Mouse (Mus musculus) Patski (cell line): ENCODE results near the gene Fam172a. TPM values are rescaled to one million over a fixed set of nuclear protein-coding genes. Genes with fewer than 3 reads are reported as not detected.

ENCODE experiments used
- ATAC-seq: fragments of 100-300 bp; one replicate; pipeline ENCODE4 v1.8.0; 2021
- CTCF ChIA-PET: fragments of 350-600 bp; sonication (Branson Sonifier 250); formaldehyde crosslinking; loops from one replicate; lab custom pipeline; 2022; ENCODE audit warnings: inconsistent platforms; lab: Charles Lee
- POLR2A ChIA-PET: fragments of 350-600 bp; sonication (Branson Sonifier 250); formaldehyde crosslinking; loops from one replicate; lab custom pipeline; 2022; ENCODE audit warnings: antibody characterized with exemption, inconsistent platforms; lab: Charles Lee
- DNase-seq: peaks from one replicate; pipeline ENCODE4 v3.0.0-alpha.2; 2011; ENCODE audit warnings: low read depth, low spot score
- H3K27me3 ChIP-seq: fragments of 371-371 bp; one replicate; pipeline ENCODE4 v1.5.1; 2021
- CTCF ChIP-seq: fragments of 100-300 bp; IDR thresholded peaks from one replicate; pipeline ENCODE4 v1.5.1; 2021
- in situ Hi-C: fragments of 300-500 bp; cut with MboI; formaldehyde crosslinking; loops from 3 replicates; pipeline ENCODE4 v1.11.1; 2018; ENCODE audit warnings: low pct_unique_long_range_greater_than_20kb, mixed read lengths
- polyA plus RNA-seq: library from polyadenylated mRNA; unstranded; gene quantifications from one replicate; pipeline ENCODE4 v1.2.3, GENCODE M21; 2021

Gene Fam172a
- polyA plus RNA-seq, 1 experiment from 2014 or later: 18.5 TPM

DNA sequence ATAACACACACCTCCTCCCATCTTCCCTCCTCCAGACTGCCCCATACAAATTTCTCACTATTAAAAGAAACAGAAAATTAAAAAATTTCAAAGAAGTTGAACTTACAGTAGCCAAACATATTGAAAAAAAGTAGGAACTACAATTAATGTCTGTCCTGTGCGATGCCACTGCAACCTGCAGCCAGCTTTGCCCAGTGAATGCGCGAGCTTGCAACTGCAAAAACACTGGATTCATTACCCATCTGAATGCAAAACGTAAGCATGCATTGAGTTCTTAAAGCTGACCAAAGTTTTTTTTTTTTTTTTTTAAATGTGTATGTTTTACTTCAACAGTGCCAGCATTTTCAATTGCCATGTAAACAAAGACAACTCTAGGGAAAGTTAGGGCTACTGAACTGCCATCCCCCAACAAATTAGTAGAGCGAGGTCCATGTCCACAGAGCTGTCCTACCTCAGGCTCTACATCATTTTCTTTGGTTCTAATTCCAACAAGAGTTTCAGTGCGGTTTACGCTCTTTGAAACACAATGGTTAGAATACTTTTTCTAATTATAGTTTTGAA, 494.5 kb downstream of the Fam172a start:
- POLR2A ChIA-PET: interaction anchor here (0.7 to 1.8 kb wide), 2 partner anchors 9 to 464 kb away, joined by 3 to 4 read pairs; no protein-coding TSS in a partner anchor
- ATAC-seq: no peak

DNA sequence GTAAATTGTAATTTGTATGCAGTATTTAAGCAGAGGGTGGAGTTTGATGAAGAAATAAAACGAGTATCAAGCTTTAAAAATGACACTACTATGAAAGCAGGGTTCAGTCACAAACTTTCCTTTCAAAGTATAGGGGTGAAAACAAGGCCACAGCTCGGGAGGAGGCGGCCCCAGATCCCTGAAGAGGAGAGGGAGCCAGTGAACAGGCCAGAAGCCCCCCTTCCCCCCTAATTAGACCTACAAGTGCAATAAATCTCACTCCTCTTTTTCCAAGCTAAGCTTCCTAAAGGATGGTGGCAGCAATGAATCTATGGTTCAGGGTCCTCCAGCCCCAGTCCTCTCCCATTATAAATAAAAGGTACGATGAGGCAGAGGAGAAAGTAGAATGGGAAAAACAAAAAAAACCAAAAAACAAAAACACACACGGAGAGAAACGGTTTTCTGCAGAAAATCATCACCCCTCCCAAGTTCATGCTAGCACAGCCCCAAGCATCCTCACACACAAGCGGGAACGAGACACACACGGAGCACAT, 495.5 kb downstream of the Fam172a start:
- CTCF ChIA-PET: interaction anchor here (1.0 to 1.6 kb wide), 3 partner anchors 11 to 215 kb away, joined by 3 to 5 read pairs (median 3); no protein-coding TSS in a partner anchor
- ATAC-seq: no peak
- no peak for DNase-seq
- H3K27me3 ChIP-seq: no peaks in the 10 kb centered on the region
- POLR2A ChIA-PET: interaction anchor here (0.6 to 1.8 kb wide), 3 partner anchors 8 to 1343 kb away, joined by 3 to 4 read pairs (median 4); no protein-coding TSS in a partner anchor
- no peak for TF ChIP-seq CTCF
- in situ Hi-C loops: loop anchor here (25.0 kb wide), 1 partner anchor 310 kb away; no protein-coding TSS in a partner anchor

More for the DNA sequence above, 494.5 kb downstream of the Fam172a start:
- TF ChIP-seq CTCF: no peak
- in situ Hi-C loops: loop anchor here (25.0 kb wide), 1 partner anchor 309 kb away; no protein-coding TSS in a partner anchor
- no peaks in the 10 kb centered on the region for H3K27me3 ChIP-seq
- DNase-seq: no peak
- CTCF ChIA-PET: interaction anchor here (0.7 to 1.6 kb wide), 4 partner anchors 10 to 1008 kb away, joined by 3 to 5 read pairs (median 3); no protein-coding TSS in a partner anchor

DNA sequence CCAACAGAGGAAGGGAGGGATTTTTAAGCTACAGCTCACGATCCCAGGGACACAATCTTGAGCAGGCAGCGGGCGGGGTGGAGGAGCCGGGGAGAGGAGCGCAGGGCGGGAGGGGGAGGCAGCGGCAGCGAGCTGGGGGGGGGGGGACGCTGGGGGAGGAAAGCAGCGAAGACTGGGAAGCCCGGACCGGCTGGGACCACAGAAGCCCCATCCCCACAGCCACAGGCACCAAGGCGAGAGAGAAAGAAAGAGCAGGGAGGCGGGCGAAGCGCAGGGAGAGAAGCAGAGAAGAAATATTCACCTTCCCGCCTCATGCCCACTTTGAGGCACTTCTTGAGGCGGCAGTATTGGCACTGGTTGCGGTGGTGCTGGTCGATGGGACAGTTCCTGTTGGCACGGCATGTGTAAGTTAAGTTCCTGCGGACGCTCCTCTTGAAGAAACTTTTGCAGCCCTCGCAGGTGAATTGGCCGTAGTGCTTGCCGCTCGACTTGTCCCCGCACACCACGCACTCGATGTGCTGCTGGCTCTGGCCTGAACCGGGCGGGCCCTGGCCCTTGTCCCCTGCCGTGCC, 496.1 kb downstream of the Fam172a start:
- no peak for TF ChIP-seq CTCF
- no peaks in the 10 kb centered on the region for H3K27me3 ChIP-seq
- no peak for DNase-seq
- in situ Hi-C loops: loop anchor here (25.0 kb wide), 1 partner anchor 311 kb away; no protein-coding TSS in a partner anchor
- ATAC-seq: peak; percentile 4
- CTCF ChIA-PET: no interaction called here
- POLR2A ChIA-PET: interaction anchor here (0.9 kb wide), 1 partner anchor 13 kb away, joined by 3 read pairs; no protein-coding TSS in a partner anchor

DNA sequence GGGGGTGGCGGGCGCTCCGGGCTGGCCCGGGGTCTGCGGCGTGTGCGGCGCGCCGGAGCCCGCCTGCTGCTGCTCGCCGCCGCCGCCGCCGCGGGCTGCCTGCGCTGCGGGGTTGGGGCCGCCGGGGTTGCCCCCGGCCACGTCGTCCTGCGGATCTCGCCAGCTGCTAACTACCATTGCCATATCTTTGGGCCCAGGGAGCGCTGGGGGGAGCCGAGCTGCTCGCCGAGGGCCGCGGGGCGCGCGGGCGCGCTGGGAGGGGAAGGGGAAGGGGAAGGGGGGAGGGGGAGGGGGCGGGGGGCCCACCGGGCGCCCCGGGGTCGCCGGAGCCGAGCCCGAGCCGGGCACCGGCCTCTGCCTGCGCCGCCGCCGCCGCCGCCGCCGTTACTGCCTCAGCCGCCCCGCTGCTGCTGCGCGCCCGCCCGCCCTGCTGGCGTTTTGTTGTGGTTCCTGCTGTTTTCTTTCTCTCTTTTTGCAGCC, 496.6 kb downstream of the Fam172a start:
- ATAC-seq: peak; percentile 26
- POLR2A ChIA-PET: no interaction called here
- TF ChIP-seq CTCF: no peak
- no peaks in the 10 kb centered on the region for H3K27me3 ChIP-seq
- DNase-seq: no peak
- CTCF ChIA-PET: no interaction called here
- in situ Hi-C loops: loop anchor here (25.0 kb wide), 1 partner anchor 311 kb away; no protein-coding TSS in a partner anchor

DNA sequence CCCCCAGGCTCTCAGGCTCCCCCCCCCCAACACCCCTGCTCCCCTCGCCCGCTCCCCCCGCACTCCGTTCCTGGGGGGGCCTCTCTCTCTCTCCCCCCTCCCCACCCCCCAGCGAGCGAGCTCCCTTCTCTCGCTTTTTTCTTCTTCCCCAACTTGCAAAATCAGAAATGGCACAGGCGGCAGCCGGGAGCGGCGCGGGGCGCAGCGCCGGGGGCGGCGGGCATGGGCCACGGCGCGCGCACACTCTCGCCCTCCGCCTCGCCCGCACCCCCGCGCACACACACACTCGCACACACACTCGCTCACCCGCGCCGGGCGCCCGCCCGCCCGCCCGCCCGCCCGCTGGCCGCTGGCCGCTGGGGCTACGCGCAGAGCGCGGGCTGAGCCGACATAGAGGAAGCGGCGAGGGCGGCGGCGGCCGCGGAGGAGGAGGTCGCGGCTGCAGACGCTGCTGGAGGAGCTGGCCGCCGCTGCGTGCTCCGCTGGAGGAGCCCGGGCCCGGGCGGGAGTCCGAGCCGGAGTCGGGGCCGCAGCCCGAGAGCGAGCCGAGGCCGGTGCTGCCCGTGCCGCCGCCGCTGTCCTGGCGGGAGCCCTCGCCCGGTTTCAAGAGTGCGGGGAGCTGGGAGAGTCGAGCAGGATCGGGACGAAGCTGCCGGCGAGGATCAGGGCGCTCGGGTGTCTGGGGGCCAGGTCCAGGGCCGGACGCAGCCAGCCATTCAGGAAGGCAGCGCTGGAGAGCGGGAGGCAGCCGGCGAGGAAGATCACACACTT, 497.2 kb downstream of the Fam172a start:
- no peaks in the 10 kb centered on the region for H3K27me3 ChIP-seq
- TF ChIP-seq CTCF: no peak
- CTCF ChIA-PET: interaction anchor here (2.2 kb wide), 1 partner anchor 217 kb away, joined by 10 read pairs; no protein-coding TSS in a partner anchor
- DNase-seq (no peak), ATAC-seq (peak; percentile 30)
- POLR2A ChIA-PET: no interaction called here
- in situ Hi-C loops: loop anchor here (25.0 kb wide), 1 partner anchor 312 kb away; no protein-coding TSS in a partner anchor

DNA sequence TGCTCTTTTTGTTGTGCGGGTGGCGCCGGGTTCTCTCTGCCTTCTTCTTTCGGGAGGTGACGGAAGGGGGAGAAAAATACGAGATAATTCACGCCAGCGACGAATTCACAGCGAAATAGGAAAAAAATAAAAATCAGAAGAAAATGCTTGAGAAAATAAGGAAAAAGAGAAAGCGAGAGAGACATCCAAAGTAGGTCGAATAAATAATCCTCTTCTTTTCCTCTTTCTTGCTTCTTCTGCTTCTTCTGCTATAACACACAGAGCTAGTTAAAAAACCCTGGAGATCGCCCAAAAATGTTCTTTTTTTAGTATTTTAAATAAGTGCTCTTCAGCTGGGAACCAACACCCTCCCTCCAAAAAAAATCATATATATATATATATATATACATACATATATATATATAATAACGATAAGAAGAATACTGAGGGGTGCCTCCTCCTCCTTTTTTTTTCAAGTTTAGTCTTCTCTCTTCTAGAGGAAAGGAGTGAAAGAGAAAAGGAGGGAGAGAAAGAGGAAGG, 497.9 kb downstream of the Fam172a start, which contains the start of gene Nr2f1:
Nr2f1 (minus strand) TSS at position 116 of the 519 bp plus-strand sequence.
- ChIA-PET POLR2A (no interaction called here), CTCF (interaction anchor here (1.1 to 2.2 kb wide), 2 partner anchors 24 to 217 kb away, joined by 5 to 10 read pairs; no protein-coding TSS in a partner anchor)
- no peak for DNase-seq
- H3K27me3 ChIP-seq: no peaks in the 10 kb centered on the region
- in situ Hi-C loops: loop anchor here (10.0 to 25.0 kb wide), 3 partner anchors 312 to 1155 kb away; partner anchors contain the start of genes 2210408I21Rik and Slf1
- ATAC-seq: no peak
- TF ChIP-seq CTCF: no peak

GRCm38 (mm10) chr13:78200407-78200806, 498.6 kb downstream of the Fam172a start:
- no peak for DNase-seq
- in situ Hi-C loops: loop anchor here (10.0 kb wide), 2 partner anchors 1066 to 1156 kb away; partner anchors contain the start of genes 2210408I21Rik and Slf1

GRCm38 (mm10) chr13:78200991-78201870, 499.4 kb downstream of the Fam172a start:
- in situ Hi-C loops: loop anchor here (10.0 kb wide), 2 partner anchors 1066 to 1156 kb away; partner anchors contain the start of genes 2210408I21Rik and Slf1
- POLR2A ChIA-PET: no interaction called here
- CTCF ChIA-PET: interaction anchor here (1.3 to 2.2 kb wide), 2 partner anchors 31 to 219 kb away, joined by 3 to 10 read pairs; no protein-coding TSS in a partner anchor
- ATAC-seq (peak; percentile 65), DNase-seq (no peak)
- TF ChIP-seq CTCF: no peak
- no peaks in the 10 kb centered on the region for H3K27me3 ChIP-seq

More at GRCm38 (mm10) chr13:78200407-78200806, 498.6 kb downstream of the Fam172a start:
- no peak for TF ChIP-seq CTCF
- ChIA-PET CTCF (interaction anchor here (0.6 to 2.2 kb wide), 4 partner anchors 25 to 218 kb away, joined by 3 to 10 read pairs (median 4); no protein-coding TSS in a partner anchor), POLR2A (no interaction called here)
- no peaks in the 10 kb centered on the region for H3K27me3 ChIP-seq
- no peak for ATAC-seq
